Mouse (Mus musculus): ENCODE measurements at regions not wholly inside any gene's neighbourhood (a gene's known extent, or its start where the extent isn't known, plus 50 kb on each side); places are given as distances from the start of the nearest gene placed in this dataset.
A peak's percentile ranks its signal among the peaks of the same experiment; 100 is the strongest.

GRCm38 (mm10) chr2:75062189-75062510 lies 236.5 kb downstream of the Mtx2 start:
- DNase-seq (ENCODE audit: low spot score) = no peak

- DNase-seq (ENCODE audit: low spot score) = no peak
Observed at GRCm38 (mm10) chr2:75064406-75065115, 239.0 kb downstream of the Mtx2 start.

- no peak for DNase-seq (ENCODE audit: low spot score)
Observed at GRCm38 (mm10) chr2:75065304-75065703, 239.7 kb downstream of the Mtx2 start.

- DNase-seq (ENCODE audit: low spot score) = no peak
Observed at GRCm38 (mm10) chr2:75069321-75069720, 243.7 kb downstream of the Mtx2 start.

GRCm38 (mm10) chr2:75072021-75072420 lies 246.4 kb downstream of the Mtx2 start:
- no peak for DNase-seq (ENCODE audit: low spot score)

GRCm38 (mm10) chr2:75072471-75072870 lies 246.9 kb downstream of the Mtx2 start:
- no peak for DNase-seq (ENCODE audit: low spot score)

- no peak for DNase-seq (ENCODE audit: low spot score)
Observed at GRCm38 (mm10) chr2:75073178-75073577, 247.6 kb downstream of the Mtx2 start.

- DNase-seq (ENCODE audit: low spot score) = no peak
Observed at GRCm38 (mm10) chr2:75087164-75087563, 261.6 kb downstream of the Mtx2 start.

- DNase-seq (ENCODE audit: low spot score) = no peak
Observed at GRCm38 (mm10) chr2:75089186-75089585, 263.6 kb downstream of the Mtx2 start.

GRCm38 (mm10) chr2:75089616-75090015 lies 264.0 kb downstream of the Mtx2 start:
- DNase-seq (ENCODE audit: low spot score) = no peak

GRCm38 (mm10) chr2:75090439-75090838 lies 264.8 kb downstream of the Mtx2 start:
- no peak for DNase-seq (ENCODE audit: low spot score)

GRCm38 (mm10) chr2:75101501-75101900 lies 275.9 kb downstream of the Mtx2 start:
- no peak for DNase-seq (ENCODE audit: low spot score)

GRCm38 (mm10) chr2:75112751-75113150 lies 287.1 kb downstream of the Mtx2 start:
- DNase-seq (ENCODE audit: low spot score) = no peak

- no peak for DNase-seq (ENCODE audit: low spot score)
Observed at GRCm38 (mm10) chr2:75114375-75114774, 288.8 kb downstream of the Mtx2 start.

- DNase-seq (ENCODE audit: low spot score) = no peak
Observed at GRCm38 (mm10) chr2:75118348-75118926, 292.8 kb downstream of the Mtx2 start.

GRCm38 (mm10) chr2:75119599-75119998 lies 294.0 kb downstream of the Mtx2 start:
- DNase-seq (ENCODE audit: low spot score) = no peak

GRCm38 (mm10) chr2:75133298-75134080 lies 307.9 kb downstream of the Mtx2 start:
- no peak for DNase-seq (ENCODE audit: low spot score)

GRCm38 (mm10) chr2:75136618-75137017 lies 311.0 kb downstream of the Mtx2 start:
- DNase-seq (ENCODE audit: low spot score) = no peak

GRCm38 (mm10) chr2:75137133-75137982 lies 311.8 kb downstream of the Mtx2 start:
- DNase-seq (ENCODE audit: low spot score) = no peak

- peak; percentile 78 for DNase-seq (ENCODE audit: low spot score)
Observed at GRCm38 (mm10) chr2:75137983-75138745, 312.6 kb downstream of the Mtx2 start.

- DNase-seq (ENCODE audit: low spot score) = no peak
Observed at GRCm38 (mm10) chr2:75138746-75139060, 313.1 kb downstream of the Mtx2 start.

GRCm38 (mm10) chr2:75139544-75139943 lies 313.9 kb downstream of the Mtx2 start:
- no peak for DNase-seq (ENCODE audit: low spot score)
